Mouse (Mus musculus): ENCODE results near the gene Mlh1. TPM values are rescaled to one million over a fixed set of nuclear protein-coding genes. Genes with fewer than 3 reads are reported as not detected.

Gene Mlh1
- 39.2 and 39.4 TPM in 2 replicates for polyA plus RNA-seq (2016; fragmentation: Nextera tagmentation; extraction: Ambion mirVana)

GRCm38 (mm10) chr9:111271434-111272160 lies at the start of gene Mlh1, which contains the start of gene Epm2aip1:
TSS of gene Mlh1 (minus strand) at chr9:111271791.
TSS of gene Epm2aip1 (plus strand) at chr9:111271929.
- H3K27ac ChIP-seq: peak within 1 kb of the TSS; percentile 95
- H3K9ac ChIP-seq: peak within 1 kb of the TSS; percentile 91
- H3K4me2 ChIP-seq (replicated peaks): peak within 1 kb of the TSS; percentile 94
- no peaks in the 10 kb centered on the region for H3K9me3 ChIP-seq (replicated peaks)
- no peaks in the 10 kb centered on the region for H3K27me3 ChIP-seq
- ATAC-seq (ENCODE audit: low FRiP score): peak; percentile 99
- peaks cover 21% of the 10 kb centered on the region for H3K36me3 ChIP-seq
- H3K4me1 ChIP-seq: peaks cover 44% of the 10 kb centered on the region
- WGBS: under 1% methylated on average over 64 of the region's 64 CpGs
- peak within 1 kb of the TSS; percentile 79 for H3K4me3 ChIP-seq

GRCm38 (mm10) chr9:111320912-111321311 lies 49.3 kb upstream of the Mlh1 start:
- no peak for ATAC-seq (ENCODE audit: low FRiP score)
- 88% methylated on average over 4 of the region's 4 CpGs for WGBS
- H3K27ac ChIP-seq: no peak overlapping the region
- no peaks in the 10 kb centered on the region for H3K36me3 ChIP-seq
- no peak overlapping the region for H3K4me3 ChIP-seq
- no peak overlapping the region for H3K4me2 ChIP-seq (replicated peaks)
- no peaks in the 10 kb centered on the region for H3K4me1 ChIP-seq
- H3K9ac ChIP-seq: no peak overlapping the region
- no peaks in the 10 kb centered on the region for H3K9me3 ChIP-seq (replicated peaks)
- no peaks in the 10 kb centered on the region for H3K27me3 ChIP-seq

GRCm38 (mm10) chr9:111314219-111314618 lies 42.6 kb upstream of the Mlh1 start:
- Histone ChIP-seq H3K4me2 (replicated peaks) (no peak overlapping the region), H3K9ac (no peak overlapping the region), H3K27me3 (peaks cover 57% of the 10 kb centered on the region), H3K9me3 (replicated peaks) (peaks cover 8% of the 10 kb centered on the region), H3K4me3 (no peak overlapping the region), H3K36me3 (no peaks in the 10 kb centered on the region), H3K27ac (no peak overlapping the region), H3K4me1 (peaks cover 14% of the 10 kb centered on the region)
- WGBS: 36% methylated on average over 5 of the region's 5 CpGs
- ATAC-seq (ENCODE audit: low FRiP score): no peak

- ATAC-seq (ENCODE audit: low FRiP score): no peak
- H3K27me3 ChIP-seq: peaks cover 61% of the 10 kb centered on the region
Observed at GRCm38 (mm10) chr9:111313793-111314192, 42.2 kb upstream of the Mlh1 start.

GRCm38 (mm10) chr9:111313299-111313698 lies 41.7 kb upstream of the Mlh1 start:
- H3K27me3 ChIP-seq: peaks cover 62% of the 10 kb centered on the region
- H3K4me3 ChIP-seq: no peak overlapping the region
- peaks cover 14% of the 10 kb centered on the region for H3K4me1 ChIP-seq
- no peaks in the 10 kb centered on the region for H3K36me3 ChIP-seq
- ATAC-seq (ENCODE audit: low FRiP score): no peak
- 20% methylated on average over 5 of the region's 6 CpGs for WGBS
- H3K9ac ChIP-seq: no peak overlapping the region
- H3K27ac ChIP-seq: no peak overlapping the region
- H3K9me3 ChIP-seq (replicated peaks): peaks cover 8% of the 10 kb centered on the region
- H3K4me2 ChIP-seq (replicated peaks): 0 out of 2 replicates have a peak overlapping the region, but pooled peaks have one; percentile 96

More at GRCm38 (mm10) chr9:111313793-111314192, 42.2 kb upstream of the Mlh1 start:
- no peak overlapping the region for H3K9ac ChIP-seq
- H3K4me2 ChIP-seq (replicated peaks): no peak overlapping the region
- WGBS: 23% methylated on average over 5 of the region's 5 CpGs
- peaks cover 14% of the 10 kb centered on the region for H3K4me1 ChIP-seq
- peaks cover 8% of the 10 kb centered on the region for H3K9me3 ChIP-seq (replicated peaks)
- no peak overlapping the region for H3K4me3 ChIP-seq
- no peaks in the 10 kb centered on the region for H3K36me3 ChIP-seq
- H3K27ac ChIP-seq: no peak overlapping the region

GRCm38 (mm10) chr9:111312442-111313141 lies 41.0 kb upstream of the Mlh1 start:
- Histone ChIP-seq H3K4me3 (peak overlapping the region; percentile 54), H3K9ac (peak overlapping the region; percentile 56), H3K4me2 (replicated peaks) (peak overlapping the region; percentile 96), H3K4me1 (peaks cover 14% of the 10 kb centered on the region), H3K9me3 (replicated peaks) (peaks cover 8% of the 10 kb centered on the region), H3K27ac (no peak overlapping the region), H3K27me3 (peaks cover 62% of the 10 kb centered on the region), H3K36me3 (no peaks in the 10 kb centered on the region)
- ATAC-seq (ENCODE audit: low FRiP score): peak; percentile 35; the same call in 1 of the 2 replicates
- WGBS: under 1% methylated on average over 30 of the region's 59 CpGs

GRCm38 (mm10) chr9:111311843-111312441 lies 40.4 kb upstream of the Mlh1 start:
- Histone ChIP-seq H3K9me3 (replicated peaks) (peaks cover 8% of the 10 kb centered on the region), H3K4me3 (peak overlapping the region; percentile 54), H3K4me2 (replicated peaks) (peak overlapping the region; percentile 96), H3K4me1 (peaks cover 14% of the 10 kb centered on the region), H3K27ac (no peak overlapping the region), H3K27me3 (peaks cover 62% of the 10 kb centered on the region), H3K9ac (peak overlapping the region; percentile 56), H3K36me3 (no peaks in the 10 kb centered on the region)
- ATAC-seq (ENCODE audit: low FRiP score): peak; percentile 40
- 1% methylated on average over 82 of the region's 98 CpGs for WGBS

- Histone ChIP-seq H3K36me3 (no peaks in the 10 kb centered on the region), H3K4me1 (peaks cover 14% of the 10 kb centered on the region), H3K27me3 (peaks cover 62% of the 10 kb centered on the region), H3K9ac (peak within 1 kb of the TSS; percentile 56), H3K9me3 (replicated peaks) (peaks cover 8% of the 10 kb centered on the region), H3K4me2 (replicated peaks) (peak within 1 kb of the TSS; percentile 96), H3K4me3 (peak within 1 kb of the TSS; percentile 54), H3K27ac (no peak within 1 kb of the TSS)
- 9% methylated on average over 68 of the region's 72 CpGs for WGBS
- peak; percentile 63 for ATAC-seq (ENCODE audit: low FRiP score)
Observed at GRCm38 (mm10) chr9:111311031-111311842, 39.6 kb upstream of the Mlh1 start, which contains the start of gene Trank1. TSS of gene Trank1 (plus strand) at chr9:111311739.

GRCm38 (mm10) chr9:111306142-111306541 lies 34.6 kb upstream of the Mlh1 start:
- Histone ChIP-seq H3K4me1 (no peaks in the 10 kb centered on the region), H3K9ac (no peak overlapping the region), H3K9me3 (replicated peaks) (peaks cover 5% of the 10 kb centered on the region; the same call in 1 of the 2 replicates), H3K4me2 (replicated peaks) (no peak overlapping the region), H3K36me3 (no peaks in the 10 kb centered on the region), H3K4me3 (no peak overlapping the region), H3K27ac (no peak overlapping the region), H3K27me3 (peaks cover 24% of the 10 kb centered on the region)
- no peak for ATAC-seq (ENCODE audit: low FRiP score)
- 88% methylated on average over 7 of the region's 7 CpGs for WGBS

- peaks cover 3% of the 10 kb centered on the region for H3K27me3 ChIP-seq
- H3K4me3 ChIP-seq: no peak overlapping the region
- H3K9ac ChIP-seq: no peak overlapping the region
- H3K4me2 ChIP-seq (replicated peaks): no peak overlapping the region
- no peaks in the 10 kb centered on the region for H3K36me3 ChIP-seq
- ATAC-seq (ENCODE audit: low FRiP score): no peak
- 91% methylated on average over 6 of the region's 6 CpGs for WGBS
- H3K9me3 ChIP-seq (replicated peaks): no peaks in the 10 kb centered on the region
- no peak overlapping the region for H3K27ac ChIP-seq
- H3K4me1 ChIP-seq: no peaks in the 10 kb centered on the region
Observed at GRCm38 (mm10) chr9:111304036-111304435, 32.4 kb upstream of the Mlh1 start.

- no peaks in the 10 kb centered on the region for H3K27me3 ChIP-seq
- no peak for ATAC-seq (ENCODE audit: low FRiP score)
- H3K4me1 ChIP-seq: no peaks in the 10 kb centered on the region
- no peaks in the 10 kb centered on the region for H3K9me3 ChIP-seq (replicated peaks)
- H3K4me2 ChIP-seq (replicated peaks): no peak overlapping the region
- H3K36me3 ChIP-seq: no peaks in the 10 kb centered on the region
- 54% methylated on average over 12 of the region's 12 CpGs for WGBS
- H3K9ac ChIP-seq: no peak overlapping the region
- H3K4me3 ChIP-seq: no peak overlapping the region
- no peak overlapping the region for H3K27ac ChIP-seq
Observed at GRCm38 (mm10) chr9:111302196-111302831, 30.7 kb upstream of the Mlh1 start.
